Mouse (Mus musculus): ENCODE data around the gene Tchp.

Tchp gene

DNA sequence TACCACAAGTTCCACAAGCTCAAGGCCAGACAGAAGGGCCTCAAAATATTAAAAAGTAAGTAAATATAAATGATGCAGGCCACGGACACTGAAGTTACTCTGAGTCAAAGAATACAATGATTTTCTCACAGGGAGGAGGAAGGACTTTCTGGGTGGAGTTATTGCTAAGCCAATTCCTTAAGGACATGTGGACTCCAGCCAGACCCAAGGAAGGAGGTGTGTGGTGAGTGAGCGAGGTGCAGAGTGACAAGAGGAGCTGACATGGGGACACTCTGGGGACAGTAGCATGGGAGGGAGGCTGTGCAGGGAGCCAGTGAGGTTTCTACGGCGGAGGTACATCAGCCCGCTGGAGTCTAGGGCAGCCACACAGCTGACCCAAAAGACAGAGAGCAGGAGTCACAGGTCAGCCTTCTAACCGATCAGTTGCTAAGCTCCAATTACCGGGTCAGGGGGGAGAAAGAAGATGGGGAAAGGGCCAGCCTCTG is 20.8 kb upstream of the Tchp start:
- Histone ChIP-seq H3K27me3 (ENCODE audit: control insufficient read depth, insufficient read depth, low read length, poor library complexity, severe bottlenecking) (no peaks in the 10 kb centered on the region), H3K36me3 (ENCODE audit: control insufficient read depth, insufficient read depth, low read length, poor library complexity, severe bottlenecking) (no peaks in the 10 kb centered on the region)
- no peak for DNase-seq (ENCODE audit: low read depth, low spot score)

DNA sequence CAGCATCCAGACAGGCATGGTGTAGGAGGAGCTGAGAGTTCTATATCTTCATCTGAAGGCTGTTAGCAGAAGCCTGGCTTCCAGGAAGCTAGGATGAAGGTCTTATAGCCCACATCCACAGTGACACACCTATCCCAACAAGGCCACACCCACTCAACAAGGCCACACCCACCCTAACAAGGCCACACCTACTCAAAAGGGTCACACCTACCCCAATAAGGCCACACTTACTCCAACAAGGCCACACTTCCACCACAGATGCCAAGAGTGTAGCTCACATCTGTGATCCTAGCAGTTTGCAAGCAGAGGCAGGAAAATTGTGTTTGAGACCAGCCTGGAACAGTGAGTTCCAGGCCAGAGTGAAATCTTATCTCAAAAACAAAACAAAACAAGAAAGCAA is 19.7 kb upstream of the Tchp start:
- H3K27me3 ChIP-seq (ENCODE audit: control insufficient read depth, insufficient read depth, low read length, poor library complexity, severe bottlenecking): no peaks in the 10 kb centered on the region
- no peaks in the 10 kb centered on the region for H3K36me3 ChIP-seq (ENCODE audit: control insufficient read depth, insufficient read depth, low read length, poor library complexity, severe bottlenecking)
- DNase-seq (ENCODE audit: low read depth, low spot score): peak; percentile 35

DNA sequence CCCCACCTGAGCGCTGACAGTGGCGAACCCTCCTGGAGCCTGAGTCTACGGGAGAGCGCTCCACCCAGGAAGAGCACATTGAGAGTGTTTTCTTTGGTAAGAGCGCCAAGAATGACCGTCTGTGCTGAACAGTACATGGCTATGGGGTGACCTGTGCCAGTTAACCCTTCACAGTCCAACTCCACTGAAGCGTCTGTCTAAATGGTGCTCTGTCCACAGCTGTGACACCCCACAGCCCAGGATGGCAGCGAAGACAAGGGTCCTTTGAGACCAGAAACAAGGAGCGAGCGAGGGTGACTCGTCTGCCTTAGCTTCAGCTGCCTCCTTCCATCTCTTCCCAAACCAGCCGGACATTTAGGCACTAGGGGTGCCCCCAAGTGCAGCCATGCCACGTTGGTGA is 18.9 kb upstream of the Tchp start:
- no peak for DNase-seq (ENCODE audit: low read depth, low spot score)

DNA sequence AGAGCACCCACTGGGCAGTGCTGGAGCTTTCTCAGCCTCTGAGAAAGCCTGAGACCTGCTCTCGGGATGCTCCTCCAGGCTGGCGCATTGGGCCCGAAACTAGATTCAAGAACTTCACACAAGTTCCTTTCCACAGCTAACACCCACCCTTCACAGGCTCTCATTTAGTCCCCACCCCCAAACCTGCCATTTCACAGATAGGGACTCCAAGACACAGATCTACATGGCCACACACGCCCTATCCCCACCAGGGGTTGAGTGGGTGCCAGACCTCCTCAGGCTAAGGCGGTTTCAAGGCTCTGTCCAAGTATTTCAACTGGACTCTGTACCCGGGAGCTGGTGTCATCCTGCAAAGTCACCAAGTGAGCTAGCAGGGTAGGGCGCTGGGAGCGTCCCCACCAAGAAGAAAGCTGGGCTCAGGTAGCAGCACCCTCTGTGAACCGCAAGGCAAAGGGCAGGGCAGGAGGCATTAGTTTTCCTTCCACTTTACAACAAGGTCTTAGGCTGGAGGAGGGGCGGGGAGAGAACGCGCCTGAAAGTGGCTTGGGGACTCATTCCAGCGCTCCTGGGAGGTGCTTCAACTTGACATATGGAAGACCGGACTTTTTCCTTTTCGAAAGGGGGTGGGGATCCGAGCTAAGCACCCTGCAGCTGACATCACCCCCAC is 17.7 kb upstream of the Tchp start:
- no peaks in the 10 kb centered on the region for H3K27me3 ChIP-seq (ENCODE audit: control insufficient read depth, insufficient read depth, low read length, poor library complexity, severe bottlenecking)
- H3K36me3 ChIP-seq (ENCODE audit: control insufficient read depth, insufficient read depth, low read length, poor library complexity, severe bottlenecking): no peaks in the 10 kb centered on the region
- peak; percentile 47 for DNase-seq (ENCODE audit: low read depth, low spot score)

More for the DNA sequence above, 18.9 kb upstream of the Tchp start:
- Histone ChIP-seq H3K36me3 (ENCODE audit: control insufficient read depth, insufficient read depth, low read length, poor library complexity, severe bottlenecking) (no peaks in the 10 kb centered on the region), H3K27me3 (ENCODE audit: control insufficient read depth, insufficient read depth, low read length, poor library complexity, severe bottlenecking) (no peaks in the 10 kb centered on the region)

DNA sequence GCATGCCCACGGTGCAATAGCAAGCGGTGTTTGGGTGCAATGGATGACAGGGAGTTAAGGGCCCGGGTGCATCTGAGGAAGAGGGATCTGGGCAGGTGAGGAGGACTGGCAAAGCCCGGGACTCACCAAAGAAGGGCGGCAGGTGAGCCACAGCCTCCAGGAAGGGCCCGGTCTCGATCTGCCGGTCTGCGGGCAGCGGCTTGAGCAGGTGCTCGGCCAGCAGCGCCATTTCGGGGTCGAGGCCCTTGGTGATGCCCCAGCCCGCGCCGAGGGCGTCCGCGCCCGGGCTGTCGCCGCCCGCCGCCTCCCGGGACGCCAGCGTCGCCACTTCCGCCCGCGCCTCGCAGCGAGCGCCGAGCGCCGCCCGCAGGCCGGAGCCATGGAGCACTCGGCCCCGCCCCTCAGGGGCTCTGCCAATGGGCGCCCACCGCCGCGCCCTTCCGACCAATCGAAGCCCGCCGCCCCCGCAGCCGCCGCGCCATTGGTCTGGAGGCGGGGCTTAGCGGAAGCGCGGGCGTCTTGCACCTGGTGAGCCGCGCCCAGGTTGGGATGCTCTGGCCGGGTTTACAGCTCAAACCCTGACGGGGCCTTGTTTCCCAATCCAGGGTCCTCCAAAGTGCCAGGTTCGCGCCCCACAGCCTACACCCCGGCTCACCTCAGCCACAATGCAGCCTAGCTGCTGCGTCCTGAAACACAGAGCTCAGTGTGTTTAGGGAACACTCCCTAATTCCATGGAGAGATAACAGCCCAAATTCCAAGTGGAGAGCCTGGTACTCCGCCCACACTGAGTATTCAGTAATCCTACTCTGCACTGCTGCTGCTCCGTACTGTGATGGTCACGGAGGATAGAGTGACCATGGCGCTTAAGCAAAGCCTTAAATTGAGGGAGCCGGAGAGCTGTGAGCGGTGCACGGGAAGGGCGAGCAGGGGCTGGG is 16.7 kb upstream of the Tchp start, which contains the start of gene Gltp:
TSS of gene Gltp (minus strand) at position 352 of the 935 bp plus-strand sequence.
- DNase-seq (ENCODE audit: low read depth, low spot score): peak; percentile 96
- Histone ChIP-seq H3K27me3 (ENCODE audit: control insufficient read depth, insufficient read depth, low read length, poor library complexity, severe bottlenecking) (no peaks in the 10 kb centered on the region), H3K36me3 (ENCODE audit: control insufficient read depth, insufficient read depth, low read length, poor library complexity, severe bottlenecking) (no peaks in the 10 kb centered on the region)

DNA sequence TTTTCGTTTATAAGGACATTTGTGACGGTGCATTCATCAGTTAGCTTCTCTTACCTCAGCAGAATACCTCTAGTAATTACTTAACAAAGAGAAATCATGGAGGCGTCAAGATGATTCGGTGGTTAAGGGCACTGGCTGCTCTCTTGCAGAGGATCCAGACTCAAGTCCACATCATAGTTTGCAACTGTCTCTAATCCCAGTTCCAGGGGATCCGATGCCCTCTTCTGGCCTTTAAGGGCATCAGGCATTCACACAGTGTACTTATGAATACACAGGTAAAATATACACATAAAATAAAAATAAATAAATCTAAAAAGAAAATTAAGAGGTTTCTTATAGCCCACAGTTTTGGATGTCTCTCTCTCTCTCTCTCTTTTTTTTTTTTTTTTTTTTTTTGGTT is 11.8 kb upstream of the Tchp start:
- no peaks in the 10 kb centered on the region for H3K36me3 ChIP-seq (ENCODE audit: control insufficient read depth, insufficient read depth, low read length, poor library complexity, severe bottlenecking)
- no peaks in the 10 kb centered on the region for H3K27me3 ChIP-seq (ENCODE audit: control insufficient read depth, insufficient read depth, low read length, poor library complexity, severe bottlenecking)
- peak; percentile 39 for DNase-seq (ENCODE audit: low read depth, low spot score)

DNA sequence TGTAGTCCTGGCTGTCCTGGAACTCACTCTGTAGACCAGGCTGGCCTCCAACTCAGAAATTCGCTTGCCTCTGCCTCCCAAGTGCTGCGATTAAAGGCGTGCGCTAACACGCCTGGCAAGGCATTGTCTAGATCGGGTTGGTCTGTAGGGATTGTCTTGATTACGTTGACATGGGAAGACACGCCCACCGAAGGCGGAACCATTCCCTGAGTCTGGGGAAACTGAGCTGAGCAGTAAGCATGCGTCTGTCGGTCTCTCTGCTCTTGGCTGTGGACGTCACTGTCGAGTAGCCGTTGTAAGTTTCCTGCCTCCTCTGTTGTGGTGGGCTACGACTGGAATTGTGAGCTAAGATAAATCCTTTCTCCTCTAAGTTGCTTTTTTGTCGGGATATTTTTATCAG is 10.6 kb upstream of the Tchp start:
- Histone ChIP-seq H3K36me3 (ENCODE audit: control insufficient read depth, insufficient read depth, low read length, poor library complexity, severe bottlenecking) (no peaks in the 10 kb centered on the region), H3K27me3 (ENCODE audit: control insufficient read depth, insufficient read depth, low read length, poor library complexity, severe bottlenecking) (no peaks in the 10 kb centered on the region)
- DNase-seq (ENCODE audit: low read depth, low spot score): no peak

DNA sequence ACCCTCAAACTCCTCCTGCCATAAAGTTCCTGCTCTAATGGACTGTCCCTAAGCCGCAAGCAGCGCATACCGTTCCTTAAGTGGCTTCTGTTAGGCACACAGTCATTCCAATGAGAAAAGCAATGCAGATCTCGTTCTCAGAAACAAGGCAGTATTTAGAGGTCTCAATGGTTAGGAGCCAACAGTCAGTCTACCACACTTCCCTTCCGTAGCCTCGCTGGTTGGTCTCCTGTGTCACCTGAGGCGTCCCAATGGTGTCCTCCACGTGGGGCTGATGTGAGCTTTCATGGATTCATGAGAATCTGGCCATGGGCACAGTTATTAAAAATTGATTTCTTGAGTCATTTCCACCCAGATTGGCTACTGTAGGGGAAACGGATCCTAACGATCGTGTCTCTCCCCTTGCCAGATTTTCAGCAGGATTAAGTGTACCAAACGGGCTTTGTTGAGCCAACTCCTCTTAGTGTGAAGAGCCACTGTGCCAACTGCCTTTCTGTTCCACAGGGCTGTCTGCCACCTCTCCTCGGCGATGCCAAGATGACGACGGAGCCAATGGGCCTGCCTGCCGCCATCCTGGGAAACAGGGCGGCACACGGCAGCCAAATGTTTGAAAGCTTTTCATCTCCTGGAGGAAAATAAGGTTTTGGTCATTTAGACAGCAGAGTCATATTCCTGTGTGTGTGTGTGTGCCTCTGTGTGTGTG is 9.4 kb upstream of the Tchp start:
- H3K27me3 ChIP-seq (ENCODE audit: control insufficient read depth, insufficient read depth, low read length, poor library complexity, severe bottlenecking): no peaks in the 10 kb centered on the region
- no peaks in the 10 kb centered on the region for H3K36me3 ChIP-seq (ENCODE audit: control insufficient read depth, insufficient read depth, low read length, poor library complexity, severe bottlenecking)
- no peak for DNase-seq (ENCODE audit: low read depth, low spot score)

DNA sequence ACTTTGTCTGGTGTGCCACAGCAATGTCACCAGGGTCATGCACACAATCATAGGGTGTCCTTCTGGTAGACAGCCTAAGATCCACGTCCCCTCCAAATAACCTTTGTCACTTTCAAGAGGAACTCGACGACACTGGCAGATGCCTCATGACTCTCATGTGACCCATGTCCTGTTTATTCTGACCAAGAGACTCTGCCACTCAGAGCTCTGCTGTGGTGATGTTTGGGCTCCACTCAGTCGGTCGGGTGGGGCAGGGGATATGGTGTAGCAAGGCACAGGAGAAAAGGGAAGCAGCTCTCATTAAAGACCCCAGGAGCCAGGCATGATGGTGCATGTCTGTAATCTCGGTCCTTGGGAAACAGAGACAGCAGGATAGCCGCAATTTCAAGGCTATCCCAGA is 8.5 kb upstream of the Tchp start:
- H3K36me3 ChIP-seq (ENCODE audit: control insufficient read depth, insufficient read depth, low read length, poor library complexity, severe bottlenecking): no peaks in the 10 kb centered on the region
- DNase-seq (ENCODE audit: low read depth, low spot score): peak; percentile 52
- no peaks in the 10 kb centered on the region for H3K27me3 ChIP-seq (ENCODE audit: control insufficient read depth, insufficient read depth, low read length, poor library complexity, severe bottlenecking)

DNA sequence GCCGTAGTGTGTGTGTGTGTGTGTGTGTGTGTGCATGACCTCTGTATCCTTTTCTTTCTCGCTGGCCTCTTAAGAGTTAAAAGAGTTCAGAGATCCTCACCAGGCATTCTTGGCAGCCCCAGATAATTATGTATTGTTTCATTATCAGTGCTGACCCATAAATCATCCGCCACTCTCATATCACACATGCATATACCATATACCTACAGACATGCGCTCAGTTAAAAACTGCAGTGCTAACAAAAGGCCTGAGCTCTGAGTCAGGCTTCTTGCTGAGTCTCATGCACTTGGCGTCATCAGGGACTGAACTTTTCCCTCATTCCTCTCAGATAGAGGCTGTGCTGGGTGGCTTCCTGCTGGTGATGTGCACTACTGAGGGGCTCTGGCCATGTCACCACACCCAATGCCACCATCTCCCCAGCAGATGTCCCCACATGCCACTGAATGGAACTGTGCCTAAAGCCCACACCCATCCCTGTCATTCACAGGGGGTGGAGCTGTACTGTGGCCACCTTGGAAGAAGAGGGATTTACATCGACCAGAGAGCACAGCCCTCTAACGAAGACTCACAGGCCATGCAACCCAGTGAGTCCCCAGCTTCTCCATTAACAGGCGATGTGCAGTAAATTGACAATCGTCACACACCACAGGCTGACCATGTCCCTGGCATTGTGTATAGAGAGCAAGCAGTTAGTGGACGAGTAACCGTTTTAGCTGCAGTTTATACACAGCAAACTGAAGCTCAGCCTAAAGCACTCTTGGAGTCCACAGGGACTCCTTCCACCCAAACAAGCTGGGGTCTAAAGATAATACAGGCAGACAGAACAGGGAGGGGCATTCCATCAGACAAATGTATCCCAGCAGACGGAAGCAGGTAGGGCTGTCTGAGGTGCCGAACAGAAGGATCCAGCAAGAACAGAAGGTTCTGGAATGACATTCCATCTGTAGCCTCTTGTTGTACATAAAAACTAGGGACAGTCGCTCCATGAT is 4.9 kb upstream of the Tchp start:
- Histone ChIP-seq H3K27me3 (ENCODE audit: control insufficient read depth, insufficient read depth, low read length, poor library complexity, severe bottlenecking) (no peaks in the 10 kb centered on the region), H3K36me3 (ENCODE audit: control insufficient read depth, insufficient read depth, low read length, poor library complexity, severe bottlenecking) (no peaks in the 10 kb centered on the region)
- DNase-seq (ENCODE audit: low read depth, low spot score): peak; percentile 37

DNA sequence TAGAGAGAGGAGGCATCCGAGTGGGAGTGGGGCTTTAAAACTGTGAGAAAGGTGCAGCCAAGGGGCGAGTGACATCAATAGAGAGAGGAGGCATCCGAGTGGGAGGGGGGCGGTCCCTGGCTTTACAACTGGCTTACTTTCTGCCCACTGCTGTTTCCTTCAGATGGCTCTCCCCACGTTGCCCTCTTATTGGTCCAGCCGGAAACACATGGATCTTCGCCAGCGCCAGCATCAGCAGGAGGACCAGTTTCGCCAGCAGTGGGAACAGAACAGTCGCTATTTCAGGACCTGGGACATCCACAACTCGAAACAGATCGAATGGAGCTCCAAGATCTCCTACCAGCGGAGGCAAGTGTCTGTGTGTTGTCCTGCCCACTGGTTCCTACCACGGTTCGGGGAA is 931 bp downstream of the Tchp start:
- DNase-seq (ENCODE audit: low read depth, low spot score): no peak
- H3K27me3 ChIP-seq (ENCODE audit: control insufficient read depth, insufficient read depth, low read length, poor library complexity, severe bottlenecking): no peaks in the 10 kb centered on the region

DNA sequence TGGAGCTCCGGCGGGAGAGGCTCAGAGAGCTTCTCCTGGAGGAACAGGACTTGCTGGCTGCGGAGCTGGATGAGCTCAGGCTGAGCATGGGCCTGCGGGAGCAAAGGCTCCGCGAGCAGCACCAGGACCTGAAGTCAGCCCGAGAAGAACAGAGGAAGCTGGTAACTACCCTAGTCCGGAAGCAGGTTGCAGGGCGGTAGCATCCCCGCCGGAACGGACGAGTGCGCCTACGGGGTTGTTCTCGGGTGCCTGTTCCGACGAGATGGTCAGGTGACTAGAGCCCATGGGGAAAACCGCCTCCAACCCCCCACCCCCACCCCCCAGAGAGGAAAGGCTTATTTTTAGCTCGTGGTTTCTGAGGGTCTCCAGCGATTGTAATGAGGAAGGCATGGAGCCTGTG is 1.8 kb downstream of the Tchp start:
- Histone ChIP-seq H3K27me3 (ENCODE audit: control insufficient read depth, insufficient read depth, low read length, poor library complexity, severe bottlenecking) (no peaks in the 10 kb centered on the region), H3K36me3 (ENCODE audit: control insufficient read depth, insufficient read depth, low read length, poor library complexity, severe bottlenecking) (peaks cover 1% of the 10 kb centered on the region)
- DNase-seq (ENCODE audit: low read depth, low spot score): peak; percentile 41

More for the DNA sequence above, 931 bp downstream of the Tchp start:
- H3K36me3 ChIP-seq (ENCODE audit: control insufficient read depth, insufficient read depth, low read length, poor library complexity, severe bottlenecking): no peaks in the 10 kb centered on the region; the same call in none of the 2 replicates

DNA sequence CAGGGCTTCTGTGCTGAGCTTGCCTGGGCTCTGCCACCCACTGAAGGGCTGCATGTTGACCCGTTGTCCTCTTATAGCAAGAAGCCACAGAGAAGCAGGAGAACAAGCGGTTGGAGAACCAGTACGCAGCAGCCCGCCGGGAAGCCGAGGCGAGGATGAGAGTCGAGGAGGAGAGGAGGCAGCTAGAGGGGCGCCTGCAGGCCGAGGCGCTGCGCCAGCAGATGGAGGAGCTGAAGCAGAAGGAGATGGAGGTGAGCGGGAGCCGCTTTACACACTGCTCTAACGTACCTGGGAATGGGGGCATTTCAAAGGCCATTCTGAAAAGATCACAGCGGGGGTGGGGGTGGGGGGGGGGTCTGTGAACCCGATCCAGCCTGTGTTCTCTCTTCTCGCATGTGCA is 7.0 kb downstream of the Tchp start:
- no peaks in the 10 kb centered on the region for H3K27me3 ChIP-seq (ENCODE audit: control insufficient read depth, insufficient read depth, low read length, poor library complexity, severe bottlenecking)
- no peak for DNase-seq (ENCODE audit: low read depth, low spot score)
- H3K36me3 ChIP-seq (ENCODE audit: control insufficient read depth, insufficient read depth, low read length, poor library complexity, severe bottlenecking): peaks cover 10% of the 10 kb centered on the region

DNA sequence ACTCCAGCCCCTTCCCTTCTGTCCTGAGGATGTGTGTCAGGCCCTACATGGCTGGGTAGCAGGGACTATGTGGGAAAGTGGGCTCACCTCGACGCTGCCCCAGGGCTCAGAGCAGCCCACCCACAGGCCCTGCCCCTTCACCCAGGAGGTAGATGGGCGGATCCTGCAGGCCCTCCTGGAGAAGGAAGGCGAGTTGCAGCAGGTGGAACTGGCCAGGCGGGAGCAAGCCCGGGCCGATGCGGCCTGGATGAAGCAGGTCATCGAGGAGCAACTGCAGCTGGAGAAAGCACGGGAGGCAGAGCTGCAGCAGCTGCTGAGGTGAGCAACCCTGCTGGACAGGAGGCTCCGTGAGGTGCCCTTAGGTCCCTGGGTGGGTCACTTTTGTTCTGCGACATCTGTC is 9.7 kb downstream of the Tchp start:
- DNase-seq (ENCODE audit: low read depth, low spot score): no peak

More for the DNA sequence above, 9.7 kb downstream of the Tchp start:
- H3K27me3 ChIP-seq (ENCODE audit: control insufficient read depth, insufficient read depth, low read length, poor library complexity, severe bottlenecking): no peaks in the 10 kb centered on the region
- H3K36me3 ChIP-seq (ENCODE audit: control insufficient read depth, insufficient read depth, low read length, poor library complexity, severe bottlenecking): peaks cover 10% of the 10 kb centered on the region

Data from splenic B cell, adult 2 months (primary cell).